Mouse (Mus musculus) ES-E14 (cell line): ENCODE data around the gene Dync1i2.

Experiments
- HCFC1 ChIP-seq: IDR thresholded peaks from 2 replicates; pipeline ENCODE4 v1.6.1; 2012; ENCODE audit warnings: low read length, inconsistent platforms, borderline replicate concordance; ENCODE audit not compliant: insufficient read depth
- MAFK ChIP-seq: IDR thresholded peaks from 2 replicates; pipeline ENCODE4 v1.6.1; 2014; ENCODE audit warnings: mild to moderate bottlenecking, low read depth, low read length, inconsistent platforms; ENCODE audit not compliant: insufficient read depth
- ZC3H11A ChIP-seq: IDR thresholded peaks from 2 replicates; pipeline ENCODE4 v1.6.1; 2012; ENCODE audit warnings: low read depth, mild to moderate bottlenecking, inconsistent platforms, low read length, borderline replicate concordance

DNA sequence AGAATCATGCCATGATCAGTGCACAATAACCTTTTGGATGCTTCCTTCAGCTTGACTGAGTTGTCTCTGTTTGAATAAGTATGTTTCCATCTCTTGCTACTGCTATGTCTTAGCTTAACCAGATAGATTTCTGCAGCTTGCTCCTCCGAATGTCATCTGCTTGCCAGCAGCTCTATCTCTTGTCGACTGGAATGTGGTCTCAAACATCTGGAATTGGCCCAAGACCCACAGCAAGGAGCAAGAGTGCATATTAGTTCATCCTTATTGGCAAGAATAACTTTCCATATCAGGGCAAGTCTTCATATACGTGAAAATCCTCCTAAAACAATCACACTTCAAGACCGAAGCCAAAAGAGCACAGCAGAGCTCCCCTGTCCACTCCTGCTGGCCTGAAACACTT, 14.6 kb upstream of the Dync1i2 start:
- TF ChIP-seq ZC3H11A (no peak), MAFK (no peak), HCFC1 (no peak)
